Mouse (Mus musculus) megakaryocyte, embryonic 14.5 days (primary cell): Measurements from ENCODE around the gene Cmtm8. TPM values are rescaled to one million over a fixed set of nuclear protein-coding genes. Genes with fewer than 3 reads are reported as not detected.

Experiments used
- H3K27me3 ChIP-seq: replicated peaks from 2 replicates; pipeline ENCODE3; 2012; ENCODE audit warnings: inconsistent platforms
- H3K36me3 ChIP-seq: replicated peaks from 2 replicates; pipeline ENCODE3; 2012; ENCODE audit warnings: low read length, inconsistent platforms, mixed read lengths
- H3K4me1 ChIP-seq: 2 replicates; pipeline ENCODE4 v1.6.1; 2012; ENCODE audit warnings: inconsistent platforms
- H3K4me3 ChIP-seq: replicated peaks from 2 replicates; pipeline ENCODE3; 2012; ENCODE audit warnings: moderate library complexity, mild to moderate bottlenecking, inconsistent platforms
- H3K9me3 ChIP-seq: 2 replicates; pipeline ENCODE4 v1.6.1; 2012; ENCODE audit warnings: inconsistent platforms
- FLI1 ChIP-seq: IDR thresholded peaks from 2 replicates; pipeline ENCODE4 v1.6.1; 2012; ENCODE audit warnings: low read length, inconsistent platforms, mixed read lengths
- GATA1 ChIP-seq: IDR thresholded peaks from 3 replicates; pipeline ENCODE4 v1.6.1; 2012; ENCODE audit warnings: mixed read lengths, low read length, inconsistent platforms, borderline replicate concordance
- polyA plus RNA-seq: library from polyadenylated mRNA; stranded (reverse); fragments of >175 nt; gene quantifications from 2 replicates; pipeline ENCODE4 v1.2.3, GENCODE M21; 2012; ENCODE audit warnings: low replicate concordance; ENCODE audit not compliant: insufficient read depth

Gene Cmtm8
- polyA plus RNA-seq, 1 experiment = 3.0 TPM

DNA sequence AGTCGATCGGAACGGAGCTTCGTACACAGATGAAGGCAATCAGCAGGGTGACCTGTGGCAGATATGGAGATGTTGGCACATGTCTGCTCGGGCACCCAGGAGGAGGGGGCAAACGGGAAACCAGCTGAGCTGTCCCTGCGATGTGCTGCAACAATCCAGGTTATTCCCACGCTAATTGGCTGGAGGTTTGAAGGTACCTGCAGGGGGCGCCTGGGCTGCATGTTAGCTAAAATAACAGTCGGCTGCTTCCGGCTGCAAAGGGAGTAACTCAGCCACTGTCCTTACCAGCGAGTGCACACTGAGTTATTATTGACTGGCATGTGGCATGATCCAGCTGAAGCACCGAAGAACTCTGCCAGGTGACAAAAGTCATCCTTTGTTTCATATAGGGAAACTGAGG is 80.6 kb downstream of the Cmtm8 start:
- H3K27me3 ChIP-seq = peaks cover 2% of the 10 kb centered on the region
- peaks cover 6% of the 10 kb centered on the region; the same call in 1 of the 2 replicates for H3K9me3 ChIP-seq
- TF ChIP-seq FLI1 = no peak
- TF ChIP-seq GATA1 = no peak
- H3K4me3 ChIP-seq = no peak overlapping the region
- H3K36me3 ChIP-seq = peaks cover 81% of the 10 kb centered on the region
- peaks cover 23% of the 10 kb centered on the region for H3K4me1 ChIP-seq

GRCm38 (mm10) chr9:114761848-114762247 is 82.1 kb downstream of the Cmtm8 start:
- Histone ChIP-seq H3K27me3 (peaks cover 2% of the 10 kb centered on the region), H3K36me3 (peaks cover 82% of the 10 kb centered on the region), H3K4me1 (peaks cover 14% of the 10 kb centered on the region), H3K9me3 (peaks cover 6% of the 10 kb centered on the region; the same call in 1 of the 2 replicates), H3K4me3 (no peak overlapping the region)
- TF ChIP-seq FLI1 (no peak), GATA1 (no peak)

- Histone ChIP-seq H3K4me1 (peaks cover 15% of the 10 kb centered on the region; the same call in 1 of the 2 replicates), H3K36me3 (peaks cover 77% of the 10 kb centered on the region), H3K27me3 (no peaks in the 10 kb centered on the region), H3K4me3 (no peak overlapping the region), H3K9me3 (no peaks in the 10 kb centered on the region)
- no peak for TF ChIP-seq GATA1
- TF ChIP-seq FLI1 = no peak
Observed at GRCm38 (mm10) chr9:114760353-114760752, 83.6 kb downstream of the Cmtm8 start.

- H3K36me3 ChIP-seq = peaks cover 77% of the 10 kb centered on the region
- H3K9me3 ChIP-seq = no peaks in the 10 kb centered on the region
- H3K4me1 ChIP-seq = peaks cover 15% of the 10 kb centered on the region; the same call in 1 of the 2 replicates
- H3K4me3 ChIP-seq = no peak overlapping the region
- H3K27me3 ChIP-seq = no peaks in the 10 kb centered on the region
- no peak for TF ChIP-seq GATA1
- no peak for TF ChIP-seq FLI1
Observed at GRCm38 (mm10) chr9:114759886-114760285, 84.1 kb downstream of the Cmtm8 start.

- Histone ChIP-seq H3K36me3 (peaks cover 79% of the 10 kb centered on the region), H3K4me3 (no peak overlapping the region), H3K9me3 (no peaks in the 10 kb centered on the region), H3K27me3 (no peaks in the 10 kb centered on the region), H3K4me1 (peaks cover 18% of the 10 kb centered on the region; the same call in 1 of the 2 replicates)
- TF ChIP-seq FLI1 = no peak
- TF ChIP-seq GATA1 = no peak
Observed at GRCm38 (mm10) chr9:114758801-114759200, 85.2 kb downstream of the Cmtm8 start.

DNA sequence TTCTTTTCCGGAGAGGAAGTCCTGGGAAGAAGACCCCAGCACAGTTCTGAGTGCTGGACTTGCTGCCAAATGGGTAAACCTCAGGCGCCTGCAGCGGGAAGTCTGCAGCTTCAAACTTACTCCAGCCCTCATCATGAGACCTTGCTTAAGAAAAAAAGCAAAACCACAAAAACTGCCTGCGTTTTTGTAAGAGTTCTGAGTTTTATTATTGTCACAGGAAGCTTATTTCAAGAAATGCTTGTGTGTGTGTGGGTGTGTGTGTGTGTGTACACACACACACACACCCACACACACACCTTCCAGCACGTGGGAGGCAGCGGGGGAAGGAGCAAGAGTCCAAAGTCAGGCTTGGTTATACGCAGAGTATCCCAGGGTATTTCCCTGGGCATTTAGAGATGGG is 85.7 kb downstream of the Cmtm8 start:
- TF ChIP-seq FLI1 (no peak), GATA1 (no peak)
- no peaks in the 10 kb centered on the region for H3K9me3 ChIP-seq
- H3K4me1 ChIP-seq = peaks cover 15% of the 10 kb centered on the region
- no peaks in the 10 kb centered on the region for H3K27me3 ChIP-seq
- peaks cover 75% of the 10 kb centered on the region for H3K36me3 ChIP-seq
- H3K4me3 ChIP-seq = no peak overlapping the region

GRCm38 (mm10) chr9:114752863-114753484 is 91.0 kb downstream of the Cmtm8 start:
- Histone ChIP-seq H3K36me3 (peaks cover 66% of the 10 kb centered on the region), H3K4me3 (peak overlapping the region; percentile 92), H3K9me3 (no peaks in the 10 kb centered on the region), H3K27me3 (no peaks in the 10 kb centered on the region), H3K4me1 (peaks cover 32% of the 10 kb centered on the region)
- TF ChIP-seq GATA1 (no peak), FLI1 (peak; percentile 77; the same call in 1 of the 2 replicates)

- H3K36me3 ChIP-seq = peaks cover 68% of the 10 kb centered on the region
- no peaks in the 10 kb centered on the region for H3K27me3 ChIP-seq
- H3K4me1 ChIP-seq = peaks cover 39% of the 10 kb centered on the region
- H3K9me3 ChIP-seq = no peaks in the 10 kb centered on the region
- peak overlapping the region; percentile 92 for H3K4me3 ChIP-seq
- no peak for TF ChIP-seq GATA1
- no peak for TF ChIP-seq FLI1
Observed at GRCm38 (mm10) chr9:114752311-114752710, 91.6 kb downstream of the Cmtm8 start.

DNA sequence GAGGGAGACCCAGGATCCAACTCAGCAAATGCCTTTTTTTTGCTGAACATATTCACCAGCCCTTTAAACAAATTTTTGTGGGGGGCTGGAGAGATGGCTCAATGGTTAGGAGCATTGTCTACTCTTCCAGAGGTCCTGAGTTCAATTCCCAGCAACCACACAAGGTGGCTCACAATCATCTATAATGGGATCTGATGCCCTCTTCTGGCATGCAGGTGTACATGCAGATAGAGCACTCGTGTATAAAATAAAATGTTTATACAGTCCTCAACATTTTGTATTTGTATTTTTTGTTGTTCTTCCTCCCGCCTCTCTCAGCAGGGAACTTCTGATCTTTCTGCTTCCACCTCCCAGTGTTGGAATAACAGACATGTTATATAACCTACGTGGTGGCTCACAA is 92.4 kb downstream of the Cmtm8 start:
- Histone ChIP-seq H3K4me3 (no peak overlapping the region), H3K9me3 (no peaks in the 10 kb centered on the region), H3K36me3 (peaks cover 68% of the 10 kb centered on the region), H3K27me3 (no peaks in the 10 kb centered on the region), H3K4me1 (peaks cover 44% of the 10 kb centered on the region)
- TF ChIP-seq FLI1 (no peak), GATA1 (no peak)

- Histone ChIP-seq H3K4me1 (peaks cover 70% of the 10 kb centered on the region), H3K4me3 (no peak overlapping the region), H3K9me3 (no peaks in the 10 kb centered on the region), H3K27me3 (no peaks in the 10 kb centered on the region), H3K36me3 (peaks cover 86% of the 10 kb centered on the region)
- TF ChIP-seq GATA1 (no peak), FLI1 (no peak)
Observed at GRCm38 (mm10) chr9:114747466-114747865, 96.5 kb downstream of the Cmtm8 start.

GRCm38 (mm10) chr9:114747012-114747411 is 96.9 kb downstream of the Cmtm8 start:
- TF ChIP-seq GATA1 (no peak), FLI1 (no peak)
- Histone ChIP-seq H3K4me1 (peaks cover 70% of the 10 kb centered on the region), H3K27me3 (no peaks in the 10 kb centered on the region), H3K9me3 (no peaks in the 10 kb centered on the region), H3K4me3 (no peak overlapping the region), H3K36me3 (peaks cover 90% of the 10 kb centered on the region)
